Mouse (Mus musculus) liver, embryonic 14.5 days (tissue): ENCODE data around the gene Glt8d1. TPM values are rescaled to one million over a fixed set of nuclear protein-coding genes. Genes with fewer than 3 reads are reported as not detected.

ENCODE experiments used
- ATAC-seq: fragments of 200-750 bp; cut with Nextera tagmentation; 2 replicates; pipeline ENCODE4 v1.8.0; 2017; ENCODE audit warnings: moderate number of reproducible peaks, mild to moderate bottlenecking, moderate library complexity; ENCODE audit not compliant: insufficient read depth
- DNase-seq, 3 experiments: peaks; one replicate each; pipeline ENCODE4 v3.0.0-alpha.2; 2012 to 2013; ENCODE audit warnings: low read depth in 3 of 3, low spot score in 3 of 3
- H3K27ac ChIP-seq: fragments of 300-500 bp; sonication (generic); 2 replicates; pipeline ENCODE4 v1.5.1; 2014; ENCODE audit warnings: moderate library complexity, mild to moderate bottlenecking, control low read depth, inconsistent platforms
- H3K27me3 ChIP-seq: fragments of 300-500 bp; sonication (generic); 2 replicates; pipeline ENCODE4 v1.6.1; 2014; ENCODE audit warnings: mild to moderate bottlenecking, low read length, moderate library complexity; ENCODE audit not compliant: control insufficient read depth, insufficient read depth
- H3K36me3 ChIP-seq: fragments of 300-500 bp; sonication (generic); replicated peaks from 2 replicates; pipeline ENCODE4 v1.6.1; 2014; ENCODE audit warnings: low read depth; ENCODE audit not compliant: control insufficient read depth, insufficient read depth
- H3K4me1 ChIP-seq, 2 experiments: fragments of 200-500 bp in 1 of 2; fragments of 300-500 bp in 1 of 2; sonication (generic) in 1 of 2; replicated peaks; 2 replicates each; pipeline ENCODE4 v1.6.1; 2012 to 2014; ENCODE audit warnings: antibody characterized with exemption in 1 of 2, inconsistent platforms in 1 of 2, low read length in 1 of 2; ENCODE audit not compliant: control insufficient read depth in 2 of 2, insufficient read depth in 2 of 2
- H3K4me2 ChIP-seq: fragments of 300-500 bp; sonication (generic); 2 replicates; pipeline ENCODE4 v1.6.1; 2014; ENCODE audit warnings: low read depth, mild to moderate bottlenecking, control low read depth, moderate library complexity
- H3K4me3 ChIP-seq, 2 experiments: fragments of 200-500 bp in 1 of 2; fragments of 300-500 bp in 1 of 2; sonication (generic) in 1 of 2; 2 replicates each; pipeline ENCODE4 v1.5.1; 2012 to 2014; ENCODE audit warnings: low read depth in 2 of 2, low read length in 2 of 2, mild to moderate bottlenecking in 2 of 2, control low read depth in 1 of 2, inconsistent platforms in 1 of 2, moderate library complexity in 1 of 2; ENCODE audit not compliant: insufficient read depth in 1 of 2
- H3K9ac ChIP-seq: fragments of 300-500 bp; sonication (generic); replicated peaks from 2 replicates; pipeline ENCODE4 v1.6.1; 2014; ENCODE audit warnings: mild to moderate bottlenecking, control low read depth, moderate library complexity
- H3K9me3 ChIP-seq: fragments of 300-500 bp; sonication (generic); 2 replicates; pipeline ENCODE4 v1.6.1; 2016; ENCODE audit warnings: low read length, mixed read lengths; ENCODE audit not compliant: control insufficient read depth
- CTCF ChIP-seq: IDR thresholded peaks from 2 replicates; pipeline ENCODE4 v1.5.1; 2016; ENCODE audit warnings: antibody characterized with exemption, low read depth, control low read depth
- EP300 ChIP-seq: IDR thresholded peaks from 2 replicates; pipeline ENCODE4 v1.6.1; 2016; ENCODE audit warnings: antibody characterized with exemption, low read depth
- whole genome bisulfite sequencing: fragments of 180-500 bp; shearing (Covaris S2); extraction: QIAGEN DNeasy Blood & Tissue Kit; methylation state at CpG from one replicate; pipeline ENCODE4 v1.1.7; 2014; ENCODE audit not compliant: insufficient replicate concordance; 5-methylcytosine and 5-hydroxymethylcytosine counted together
- polyA plus RNA-seq, 2 experiments: library from polyadenylated mRNA; depleted of rRNA in 1 of 2; stranded (reverse) in 1 of 2; unstranded in 1 of 2; fragments of >200 nt; fragmentation: Nextera tagmentation in 1 of 2; extraction: Ambion mirVana in 1 of 2; gene quantifications; 2 replicates each; pipeline versions ENCODE4 v1.2.1 to v1.2.3; 2012 to 2014

Glt8d1 gene
- polyA plus RNA-seq, 2 experiments: 17.7 to 18.4 TPM

GRCm38 (mm10) chr14:30976222-30976621 is 25.0 kb upstream of the Glt8d1 start:
- H3K4me3 ChIP-seq: no peak overlapping the region
- no peaks in the 10 kb centered on the region for H3K27me3 ChIP-seq
- H3K9ac ChIP-seq: no peak overlapping the region
- no peak for ATAC-seq
- H3K9me3 ChIP-seq: no peaks in the 10 kb centered on the region
- no peaks in the 10 kb centered on the region for H3K36me3 ChIP-seq
- H3K27ac ChIP-seq: no peak overlapping the region
- WGBS: 67% methylated on average over 3 of the region's 3 CpGs
- DNase-seq: no peak
- TF ChIP-seq EP300: no peak
- no peak for TF ChIP-seq CTCF
- no peaks in the 10 kb centered on the region for H3K4me1 ChIP-seq
- H3K4me2 ChIP-seq: no peak overlapping the region

GRCm38 (mm10) chr14:30996417-30996816 is 4.8 kb upstream of the Glt8d1 start:
- Histone ChIP-seq H3K36me3 (peaks cover 3% of the 10 kb centered on the region; the same call in 1 of the 2 replicates), H3K9me3 (no peaks in the 10 kb centered on the region), H3K4me3 (no peak overlapping the region), H3K4me1 (peaks cover 0 to 9% of the 10 kb centered on the region in 2 experiments; a peak in 3 of 4 replicates), H3K27ac (no peak overlapping the region), H3K9ac (no peak overlapping the region), H3K27me3 (no peaks in the 10 kb centered on the region), H3K4me2 (no peak overlapping the region)
- ATAC-seq (no peak), DNase-seq (no peak)
- TF ChIP-seq EP300: no peak
- TF ChIP-seq CTCF: no peak

- Histone ChIP-seq H3K9me3 (no peaks in the 10 kb centered on the region), H3K4me2 (peak overlapping the region; percentile 74), H3K36me3 (peaks cover 3% of the 10 kb centered on the region; the same call in 1 of the 2 replicates), H3K4me3 (peak overlapping the region; percentile 78 to 80), H3K9ac (peak overlapping the region; percentile 79), H3K27me3 (no peaks in the 10 kb centered on the region), H3K27ac (peak overlapping the region; percentile 52; the same call in 1 of the 2 replicates), H3K4me1 (peaks cover 4 to 9% of the 10 kb centered on the region in 2 experiments)
- TF ChIP-seq EP300 (no peak), CTCF (no peak)
- no peak for ATAC-seq
- WGBS: 44% methylated on average over 10 of the region's 10 CpGs
- no peak for DNase-seq
Observed at GRCm38 (mm10) chr14:31000356-31000755, 844 bp upstream of the Glt8d1 start.

GRCm38 (mm10) chr14:31000816-31001306 is 339 bp upstream of the Glt8d1 start:
- peak overlapping the region; percentile 52 for H3K27ac ChIP-seq
- DNase-seq (no peak), ATAC-seq (no peak)
- H3K36me3 ChIP-seq: peaks cover 3% of the 10 kb centered on the region; the same call in 1 of the 2 replicates
- peak overlapping the region; percentile 78 to 80 for H3K4me3 ChIP-seq
- H3K4me2 ChIP-seq: peak overlapping the region; percentile 74
- H3K9me3 ChIP-seq: no peaks in the 10 kb centered on the region
- peak; percentile 41; the same call in 1 of the 2 replicates for TF ChIP-seq CTCF
- TF ChIP-seq EP300: no peak
- WGBS: under 1% methylated on average over 21 of the region's 21 CpGs
- H3K4me1 ChIP-seq: peaks cover 4 to 9% of the 10 kb centered on the region in 2 experiments
- peak overlapping the region; percentile 79 for H3K9ac ChIP-seq
- no peaks in the 10 kb centered on the region for H3K27me3 ChIP-seq

GRCm38 (mm10) chr14:31004527-31004926 is 3.3 kb downstream of the Glt8d1 start:
- H3K9me3 ChIP-seq: no peaks in the 10 kb centered on the region
- 58% methylated on average over 2 of the region's 2 CpGs for WGBS
- H3K36me3 ChIP-seq: peaks cover 4% of the 10 kb centered on the region; the same call in 1 of the 2 replicates
- DNase-seq (no peak), ATAC-seq (no peak)
- no peaks in the 10 kb centered on the region for H3K27me3 ChIP-seq
- no peak overlapping the region for H3K4me3 ChIP-seq
- H3K9ac ChIP-seq: no peak overlapping the region
- TF ChIP-seq CTCF (no peak), EP300 (no peak)
- H3K4me2 ChIP-seq: no peak overlapping the region
- no peak overlapping the region for H3K27ac ChIP-seq
- peaks cover 13 to 15% of the 10 kb centered on the region in 2 experiments for H3K4me1 ChIP-seq
